Mouse (Mus musculus): ENCODE results near the gene Ralgds.

GRCm38 (mm10) chr2:28537634-28537920, 24.7 kb downstream of the Ralgds start:
- TF ChIP-seq CTCF (IDR thresholded peaks at IDR 0.05; ENCODE audit: insufficient read depth, low read depth, low read length) (no peak), POLR2A (IDR thresholded peaks at IDR 0.05; ENCODE audit: insufficient read depth, low read depth, low read length) (no peak)
